Mouse (Mus musculus): Measurements from ENCODE around the gene Syt16. TPM values are rescaled to one million over a fixed set of nuclear protein-coding genes. Genes with fewer than 3 reads are reported as not detected.

The Syt16 gene
- total RNA-seq, 2 experiments from 2014 or later = 58.9 to 71.0 TPM

- no peak for DNase-seq (ENCODE audit: low spot score in 2 of 2)
Measured at GRCm38 (mm10) chr12:74098572-74099290, 101.3 kb downstream of the Syt16 start.

GRCm38 (mm10) chr12:74105811-74106513, 108.5 kb downstream of the Syt16 start:
- DNase-seq (ENCODE audit: low spot score in 2 of 2) = no peak

GRCm38 (mm10) chr12:74108663-74109081, 111.2 kb downstream of the Syt16 start:
- no peak for DNase-seq (ENCODE audit: low spot score in 2 of 2)

- DNase-seq (ENCODE audit: low spot score in 2 of 2) = no peak
Measured at GRCm38 (mm10) chr12:74109462-74110068, 112.1 kb downstream of the Syt16 start.

- no peak for DNase-seq (ENCODE audit: low spot score in 2 of 2)
Measured at GRCm38 (mm10) chr12:74116825-74117224, 119.4 kb downstream of the Syt16 start.

- DNase-seq (ENCODE audit: low spot score in 2 of 2) = no peak
Measured at GRCm38 (mm10) chr12:74125796-74126195, 128.3 kb downstream of the Syt16 start.

GRCm38 (mm10) chr12:74128229-74128628, 130.8 kb downstream of the Syt16 start:
- no peak for DNase-seq (ENCODE audit: low spot score in 2 of 2)

- DNase-seq (ENCODE audit: low spot score in 2 of 2) = peak in 1 of 2 experiments; percentile 39
Measured at GRCm38 (mm10) chr12:74131790-74132189, 134.3 kb downstream of the Syt16 start.

- no peak for DNase-seq (ENCODE audit: low spot score in 2 of 2)
Measured at GRCm38 (mm10) chr12:74142147-74142546, 144.7 kb downstream of the Syt16 start.

GRCm38 (mm10) chr12:74144385-74144784, 146.9 kb downstream of the Syt16 start:
- DNase-seq (ENCODE audit: low spot score in 2 of 2) = no peak

GRCm38 (mm10) chr12:74160791-74161190, 163.3 kb downstream of the Syt16 start:
- no peak for DNase-seq (ENCODE audit: low spot score in 2 of 2)

GRCm38 (mm10) chr12:74163080-74163479, 165.6 kb downstream of the Syt16 start:
- no peak for DNase-seq (ENCODE audit: low spot score in 2 of 2)

GRCm38 (mm10) chr12:74171257-74171656, 173.8 kb downstream of the Syt16 start:
- DNase-seq (ENCODE audit: low spot score in 2 of 2) = no peak

GRCm38 (mm10) chr12:74173902-74174301, 176.4 kb downstream of the Syt16 start:
- DNase-seq (ENCODE audit: low spot score in 2 of 2) = peak; percentile 19 to 74

GRCm38 (mm10) chr12:74184596-74184995, 187.1 kb downstream of the Syt16 start:
- no peak for DNase-seq (ENCODE audit: low spot score in 2 of 2)

GRCm38 (mm10) chr12:74188243-74188785, 190.9 kb downstream of the Syt16 start:
- DNase-seq (ENCODE audit: low spot score in 2 of 2) = peak in 1 of 2 experiments; percentile 23

- peak; percentile 45 to 81 for DNase-seq (ENCODE audit: low spot score in 2 of 2)
Measured at GRCm38 (mm10) chr12:74188815-74189214, 191.4 kb downstream of the Syt16 start.

GRCm38 (mm10) chr12:74189840-74190239, 192.4 kb downstream of the Syt16 start:
- DNase-seq (ENCODE audit: low spot score in 2 of 2) = no peak

GRCm38 (mm10) chr12:74190297-74190696, 192.8 kb downstream of the Syt16 start:
- DNase-seq (ENCODE audit: low spot score in 2 of 2) = no peak

- no peak for DNase-seq (ENCODE audit: low spot score in 2 of 2)
Measured at GRCm38 (mm10) chr12:74192552-74192951, 195.1 kb downstream of the Syt16 start.

GRCm38 (mm10) chr12:74201410-74201809, 203.9 kb downstream of the Syt16 start:
- DNase-seq (ENCODE audit: low spot score in 2 of 2) = no peak

All from layer of hippocampus, postnatal 14 days (tissue).